Mouse (Mus musculus): Measurements from ENCODE around the gene Hnrnpd.

GRCm38 (mm10) chr5:100005896-100006295, 27.2 kb upstream of the Hnrnpd start:
- TF ChIP-seq EP300 (IDR thresholded peaks at IDR 0.05; ENCODE audit: low read depth) (no peak), CTCF (IDR thresholded peaks at IDR 0.05; ENCODE audit: low read depth) (no peak)

Data from heart, postnatal 0 days (tissue).